Mouse (Mus musculus) liver, adult 2 months (tissue): ENCODE measurements around the gene St5. TPM values are rescaled to one million over a fixed set of nuclear protein-coding genes. Genes with fewer than 3 reads are reported as not detected.

Source experiments
- DNase-seq: peaks from one replicate; pipeline ENCODE4 v3.0.0-alpha.2; 2011; ENCODE audit warnings: low read depth, low spot score; ENCODE audit errors: extremely low read depth
- H3K27ac ChIP-seq: fragments of 200-500 bp; replicated peaks from 2 replicates; pipeline ENCODE4 v1.5.1; 2012; ENCODE audit warnings: low read depth, mild to moderate bottlenecking, control low read depth, inconsistent platforms, low read length; ENCODE audit not compliant: insufficient read depth
- H3K27me3 ChIP-seq: fragments of 200-500 bp; 2 replicates; pipeline ENCODE4 v1.6.1; 2012; ENCODE audit warnings: mild to moderate bottlenecking, moderate library complexity, low read length, inconsistent platforms; ENCODE audit not compliant: control insufficient read depth, insufficient read depth
- H3K36me3 ChIP-seq: fragments of 200-500 bp; 2 replicates; pipeline ENCODE4 v1.6.1; 2012; ENCODE audit warnings: low read length, inconsistent platforms; ENCODE audit not compliant: control insufficient read depth, insufficient read depth
- H3K4me1 ChIP-seq: fragments of 200-500 bp; 2 replicates; pipeline ENCODE4 v1.6.1; 2011; ENCODE audit warnings: low read length; ENCODE audit not compliant: control insufficient read depth, insufficient read depth
- H3K4me3 ChIP-seq: fragments of 200-500 bp; 2 replicates; pipeline ENCODE4 v1.5.1; 2011; ENCODE audit warnings: low read depth, mild to moderate bottlenecking, control low read depth, low read length, moderate library complexity; ENCODE audit not compliant: insufficient read depth
- H3K79me2 ChIP-seq: fragments of 200-500 bp; 2 replicates; pipeline ENCODE4 v1.6.1; 2012; ENCODE audit warnings: inconsistent platforms, mild to moderate bottlenecking, low read length, moderate library complexity; ENCODE audit not compliant: control insufficient read depth, insufficient read depth
- H3K9ac ChIP-seq: fragments of 200-500 bp; 2 replicates; pipeline ENCODE4 v1.6.1; 2012; ENCODE audit warnings: low read depth, mild to moderate bottlenecking, control low read depth, inconsistent platforms, low read length
- CTCF ChIP-seq: fragments of 200-500 bp; IDR thresholded peaks from 2 replicates; pipeline ENCODE4 v1.5.1; 2011; ENCODE audit warnings: low read depth, low read length, control low read depth
- POLR2A ChIP-seq: fragments of 200-500 bp; IDR thresholded peaks from 2 replicates; pipeline ENCODE4 v1.6.1; 2011; ENCODE audit warnings: low read length, control low read depth; ENCODE audit not compliant: insufficient read depth; ENCODE audit errors: extremely low read depth
- WGBS: fragments of 180-500 bp; shearing (Covaris S2); methylation state at CpG from one replicate; pipeline ENCODE4 v1.1.7; 2018; 5-methylcytosine and 5-hydroxymethylcytosine counted together
- polyA plus RNA-seq: library from polyadenylated mRNA; depleted of rRNA; stranded (reverse); fragments of >200 nt; gene quantifications from 2 replicates; pipeline ENCODE4 v1.2.3, GENCODE M21; 2012
- total RNA-seq: library from RNA; depleted of rRNA; stranded (reverse); fragments of >200 nt; gene quantifications from 2 replicates; pipeline ENCODE4 v1.2.3, GENCODE M21; 2014

Gene St5
- total and polyA plus RNA-seq, 2 experiments = 8.3 to 36.4 TPM

GRCm38 (mm10) chr7:109659278-109659677 lies 44.1 kb downstream of the St5 start:
- DNase-seq = no peak
- Histone ChIP-seq H3K36me3 (no peaks in the 10 kb centered on the region), H3K4me3 (no peak overlapping the region), H3K79me2 (no peaks in the 10 kb centered on the region), H3K27ac (no peak overlapping the region), H3K4me1 (peaks cover 5% of the 10 kb centered on the region), H3K27me3 (no peaks in the 10 kb centered on the region), H3K9ac (no peak overlapping the region)
- no peak for TF ChIP-seq POLR2A
- TF ChIP-seq CTCF = no peak
- 94% methylated on average over 2 of the region's 2 CpGs for WGBS

DNA sequence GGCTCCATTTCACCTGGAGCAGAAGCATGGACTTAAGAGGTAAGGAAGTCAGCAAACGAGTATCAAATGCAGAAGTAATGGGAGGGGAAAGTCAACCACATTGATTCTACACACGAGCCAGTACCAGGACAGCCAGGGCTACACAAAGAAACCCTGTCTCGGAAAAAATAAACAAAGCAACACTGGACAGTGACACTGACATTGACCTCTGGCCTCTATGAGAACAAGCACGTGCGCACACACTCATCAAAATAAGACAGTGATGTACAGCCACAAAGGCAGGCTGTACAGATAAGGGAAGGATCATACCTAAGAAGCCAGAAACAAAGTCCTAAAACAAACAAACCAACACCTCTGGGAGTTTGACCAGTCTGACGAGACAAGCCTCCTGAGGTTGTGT lies 45.5 kb downstream of the St5 start:
- peak; percentile 38 for DNase-seq
- peaks cover 5% of the 10 kb centered on the region for H3K4me1 ChIP-seq
- TF ChIP-seq POLR2A = no peak
- no peak overlapping the region for H3K9ac ChIP-seq
- H3K27me3 ChIP-seq = no peaks in the 10 kb centered on the region
- H3K27ac ChIP-seq = no peak overlapping the region
- no peaks in the 10 kb centered on the region for H3K79me2 ChIP-seq
- H3K36me3 ChIP-seq = no peaks in the 10 kb centered on the region
- H3K4me3 ChIP-seq = no peak overlapping the region
- WGBS = 9% methylated on average over 6 of the region's 6 CpGs

GRCm38 (mm10) chr7:109654871-109655270 lies 48.5 kb downstream of the St5 start:
- Histone ChIP-seq H3K4me3 (no peak overlapping the region), H3K79me2 (no peaks in the 10 kb centered on the region), H3K9ac (no peak overlapping the region), H3K4me1 (peaks cover 5% of the 10 kb centered on the region), H3K27me3 (no peaks in the 10 kb centered on the region), H3K27ac (no peak overlapping the region), H3K36me3 (no peaks in the 10 kb centered on the region)
- WGBS = 79% methylated on average over 5 of the region's 5 CpGs
- no peak for DNase-seq
- TF ChIP-seq POLR2A = no peak

- DNase-seq = no peak
- Histone ChIP-seq H3K4me1 (no peaks in the 10 kb centered on the region), H3K79me2 (no peaks in the 10 kb centered on the region), H3K36me3 (no peaks in the 10 kb centered on the region), H3K27ac (no peak overlapping the region), H3K4me3 (no peak overlapping the region), H3K9ac (no peak overlapping the region), H3K27me3 (no peaks in the 10 kb centered on the region)
- WGBS = 78% methylated on average over 10 of the region's 10 CpGs
- no peak for TF ChIP-seq POLR2A
- TF ChIP-seq CTCF = no peak
Observed at GRCm38 (mm10) chr7:109648812-109649594, 54.4 kb downstream of the St5 start.

DNA sequence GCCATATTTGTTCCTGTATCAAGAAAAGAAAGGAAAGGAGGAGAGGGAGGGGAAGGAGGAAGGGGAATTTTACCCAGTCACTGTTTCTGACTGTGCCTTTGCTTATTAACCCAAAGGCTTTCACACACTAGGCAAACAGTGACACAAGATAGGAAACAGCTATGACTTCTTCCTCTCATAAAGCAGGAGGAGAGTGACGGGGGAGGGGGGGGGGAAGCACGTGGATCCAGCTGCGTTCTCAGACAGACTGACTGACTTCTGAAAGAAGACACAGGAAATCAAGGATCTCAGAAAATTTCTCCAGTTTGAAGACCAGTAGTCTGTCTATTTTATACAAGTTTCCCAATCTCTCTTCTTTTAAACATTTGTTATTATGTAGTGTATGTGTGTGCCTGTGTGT lies 56.8 kb downstream of the St5 start:
- H3K79me2 ChIP-seq = no peaks in the 10 kb centered on the region
- TF ChIP-seq CTCF (no peak), POLR2A (no peak)
- 43% methylated on average over 3 of the region's 3 CpGs for WGBS
- H3K27me3 ChIP-seq = no peaks in the 10 kb centered on the region
- H3K27ac ChIP-seq = no peak overlapping the region
- no peaks in the 10 kb centered on the region for H3K4me1 ChIP-seq
- DNase-seq = no peak
- H3K4me3 ChIP-seq = no peak overlapping the region
- H3K36me3 ChIP-seq = no peaks in the 10 kb centered on the region
- no peak overlapping the region for H3K9ac ChIP-seq

DNA sequence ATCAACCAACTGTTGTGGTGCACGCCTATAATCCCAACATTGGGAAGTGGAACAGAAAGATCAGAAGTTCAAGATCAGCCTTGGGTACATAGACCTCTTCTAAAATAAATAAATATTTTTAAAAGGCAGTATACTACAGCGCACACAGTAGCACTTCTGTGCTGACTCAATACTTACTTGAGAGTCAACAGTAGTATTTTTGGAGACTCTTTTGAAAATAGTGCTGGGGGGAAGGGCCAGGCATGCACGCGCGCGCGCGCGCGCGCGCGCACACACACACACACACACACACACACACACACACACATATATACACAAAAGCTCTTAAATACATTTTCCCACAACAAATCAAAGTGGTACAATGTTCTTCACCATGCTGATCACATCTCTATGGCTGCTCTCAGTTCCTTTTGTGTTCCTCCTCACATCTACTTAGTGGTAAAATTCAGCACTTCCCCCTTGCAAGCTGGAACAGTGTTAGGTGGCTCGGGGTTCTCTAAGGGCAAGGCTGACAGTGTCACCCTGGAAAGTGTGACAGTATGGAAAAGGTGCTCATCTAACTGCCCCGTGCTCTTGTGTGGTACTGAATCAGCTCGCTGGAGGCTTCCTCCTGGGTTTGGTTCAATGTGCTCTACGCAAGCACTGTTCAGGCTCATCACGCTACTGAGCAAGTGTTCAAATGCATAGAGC lies 60.0 kb downstream of the St5 start:
- H3K4me1 ChIP-seq = no peaks in the 10 kb centered on the region
- TF ChIP-seq CTCF (no peak), POLR2A (no peak)
- no peaks in the 10 kb centered on the region for H3K36me3 ChIP-seq
- H3K27me3 ChIP-seq = no peaks in the 10 kb centered on the region
- H3K4me3 ChIP-seq = no peak overlapping the region
- WGBS = 93% methylated on average over 18 of the region's 18 CpGs
- H3K79me2 ChIP-seq = no peaks in the 10 kb centered on the region
- H3K27ac ChIP-seq = no peak overlapping the region
- H3K9ac ChIP-seq = no peak overlapping the region
- DNase-seq = no peak
